Mouse (Mus musculus): ENCODE data around the gene Sugct. TPM values are rescaled to one million over a fixed set of nuclear protein-coding genes. Genes with fewer than 3 reads are reported as not detected.
"Not testable (repeated sequence)": the region's sequence is repeated elsewhere in the genome, so short reads cannot be mapped to it uniquely, and the experiment has no call there.

The Sugct gene
- polyA plus RNA-seq, 1 experiment = not detected

DNA sequence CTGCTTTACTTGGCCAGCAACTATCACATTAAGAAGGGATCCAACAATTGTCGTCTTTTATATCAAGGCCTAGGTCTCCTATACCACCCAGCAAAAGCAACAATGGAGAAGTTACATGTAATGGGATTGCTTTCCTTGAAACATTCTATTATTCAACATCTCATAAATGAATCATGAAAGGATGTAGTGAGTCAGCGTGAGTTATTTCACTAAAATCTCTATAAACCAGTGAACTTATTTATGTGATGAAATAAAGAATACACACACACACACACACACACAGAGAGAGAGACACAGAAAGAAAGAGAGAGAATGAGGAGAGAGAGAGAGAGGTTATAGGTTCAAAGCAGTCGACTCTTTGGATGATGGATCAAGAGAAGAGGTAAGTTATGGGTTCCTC lies 856.9 kb downstream of the Sugct start:
- Histone ChIP-seq H3K4me1 (ENCODE audit: control insufficient read depth) (no peaks in the 10 kb centered on the region), H3K4me3 (replicated peaks) (no peak overlapping the region), H3K36me3 (ENCODE audit: control insufficient read depth) (no peaks in the 10 kb centered on the region), H3K9me3 (ENCODE audit: control insufficient read depth, low read length) (no peaks in the 10 kb centered on the region), H3K27me3 (ENCODE audit: control insufficient read depth) (no peaks in the 10 kb centered on the region)
- TF ChIP-seq GATA1 (IDR thresholded peaks at IDR 0.05; ENCODE audit: low read length) (no peak), TAL1 (IDR thresholded peaks at IDR 0.05; ENCODE audit: low read length) (no peak)

DNA sequence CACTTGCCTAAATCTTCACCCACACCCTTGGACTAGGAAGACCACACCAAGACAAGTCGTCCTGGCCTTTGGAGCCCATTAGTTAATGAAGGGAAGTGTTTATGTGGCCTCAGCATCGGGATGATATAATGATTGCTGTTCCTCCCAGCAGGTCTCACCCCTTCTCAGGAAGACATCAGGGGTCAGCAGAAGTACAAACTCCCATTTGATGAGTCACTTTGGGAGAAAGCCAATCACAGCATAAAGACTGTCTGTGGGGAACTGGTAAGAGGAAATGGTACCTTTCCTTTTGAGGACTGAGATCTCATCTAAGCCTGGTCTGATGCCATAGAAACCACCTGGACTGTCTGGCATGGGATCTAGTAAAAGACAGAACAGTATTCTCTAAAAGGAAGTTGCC lies 860.2 kb downstream of the Sugct start:
- TF ChIP-seq TAL1 (IDR thresholded peaks at IDR 0.05; ENCODE audit: low read length) (no peak), GATA1 (IDR thresholded peaks at IDR 0.05; ENCODE audit: low read length) (no peak)
- Histone ChIP-seq H3K36me3 (ENCODE audit: control insufficient read depth) (no peaks in the 10 kb centered on the region), H3K4me3 (replicated peaks) (no peak overlapping the region), H3K27me3 (ENCODE audit: control insufficient read depth) (no peaks in the 10 kb centered on the region), H3K9me3 (ENCODE audit: control insufficient read depth, low read length) (no peaks in the 10 kb centered on the region), H3K4me1 (ENCODE audit: control insufficient read depth) (no peaks in the 10 kb centered on the region)

DNA sequence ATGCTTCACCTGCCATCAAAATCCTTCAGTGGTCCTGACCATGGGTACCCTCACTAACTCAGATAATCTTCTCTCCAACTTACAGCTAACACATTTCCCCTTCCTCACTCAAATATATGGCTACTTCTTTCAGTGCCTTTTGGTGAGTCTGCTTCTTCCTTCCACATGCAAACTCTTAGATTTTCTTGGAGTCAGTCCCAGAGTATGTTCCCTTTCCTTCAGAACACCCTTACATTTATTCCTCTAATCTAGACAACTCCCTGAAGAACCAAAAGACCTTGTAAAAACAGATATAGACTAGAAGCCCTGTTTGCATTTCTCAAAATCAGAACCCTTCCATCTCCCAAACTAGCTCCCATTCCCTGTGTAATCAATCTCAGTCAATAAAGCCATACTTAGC lies 862.3 kb downstream of the Sugct start:
- Histone ChIP-seq H3K36me3 (ENCODE audit: control insufficient read depth) (no peaks in the 10 kb centered on the region), H3K4me3 (replicated peaks) (no peak overlapping the region), H3K27me3 (ENCODE audit: control insufficient read depth) (no peaks in the 10 kb centered on the region), H3K4me1 (ENCODE audit: control insufficient read depth) (no peaks in the 10 kb centered on the region), H3K9me3 (ENCODE audit: control insufficient read depth, low read length) (no peaks in the 10 kb centered on the region)
- TF ChIP-seq GATA1 (IDR thresholded peaks at IDR 0.05; ENCODE audit: low read length) (no peak), TAL1 (IDR thresholded peaks at IDR 0.05; ENCODE audit: low read length) (no peak)

DNA sequence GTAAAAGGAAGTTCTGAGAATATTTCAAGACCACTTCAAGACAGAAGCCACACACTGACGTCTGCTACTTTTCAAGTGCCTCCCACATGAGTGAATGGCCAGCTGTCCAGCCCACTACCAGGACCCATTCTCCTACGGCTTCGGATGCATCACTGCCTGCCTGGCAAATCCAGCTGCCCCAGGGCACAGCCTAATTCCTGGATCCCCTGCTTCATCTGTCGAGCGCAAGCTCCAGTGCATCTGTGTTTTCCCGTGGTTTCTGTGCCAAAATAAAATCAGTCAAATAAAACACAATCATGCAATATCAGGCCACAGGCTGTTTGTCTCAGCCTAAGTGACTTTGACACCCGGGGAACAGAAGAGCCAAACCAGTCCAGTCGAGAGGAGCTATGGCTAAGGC lies 863.5 kb downstream of the Sugct start:
- Histone ChIP-seq H3K4me1 (ENCODE audit: control insufficient read depth) (no peaks in the 10 kb centered on the region), H3K27me3 (ENCODE audit: control insufficient read depth) (no peaks in the 10 kb centered on the region), H3K36me3 (ENCODE audit: control insufficient read depth) (no peaks in the 10 kb centered on the region), H3K9me3 (ENCODE audit: control insufficient read depth, low read length) (no peaks in the 10 kb centered on the region), H3K4me3 (replicated peaks) (no peak overlapping the region)
- TF ChIP-seq TAL1 (IDR thresholded peaks at IDR 0.05; ENCODE audit: low read length) (no peak), GATA1 (IDR thresholded peaks at IDR 0.05; ENCODE audit: low read length) (no peak)

DNA sequence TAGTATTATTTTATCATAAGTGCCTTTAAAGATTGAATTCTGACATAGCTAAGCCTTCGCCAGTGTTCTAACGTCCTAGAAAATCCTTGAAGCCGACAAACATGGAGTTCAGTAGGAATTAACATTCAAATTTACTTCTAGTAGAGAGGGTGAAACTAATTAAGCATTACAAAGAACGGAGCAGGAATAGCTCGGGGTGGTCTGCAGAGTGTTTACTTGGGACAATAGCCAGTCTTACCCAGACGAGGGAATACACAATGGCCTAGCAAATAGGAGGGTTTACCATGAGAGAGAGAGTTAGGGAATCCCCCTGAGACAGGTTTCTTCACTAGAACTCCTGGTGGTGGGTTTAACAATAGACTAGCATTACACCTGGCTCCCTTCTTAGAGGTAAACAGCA lies 865.1 kb downstream of the Sugct start:
- not testable (repeated sequence) for H3K27me3 ChIP-seq (ENCODE audit: control insufficient read depth); H3K9me3 ChIP-seq (ENCODE audit: control insufficient read depth, low read length); H3K4me1 ChIP-seq (ENCODE audit: control insufficient read depth); H3K36me3 ChIP-seq (ENCODE audit: control insufficient read depth); H3K4me3 ChIP-seq (replicated peaks)

DNA sequence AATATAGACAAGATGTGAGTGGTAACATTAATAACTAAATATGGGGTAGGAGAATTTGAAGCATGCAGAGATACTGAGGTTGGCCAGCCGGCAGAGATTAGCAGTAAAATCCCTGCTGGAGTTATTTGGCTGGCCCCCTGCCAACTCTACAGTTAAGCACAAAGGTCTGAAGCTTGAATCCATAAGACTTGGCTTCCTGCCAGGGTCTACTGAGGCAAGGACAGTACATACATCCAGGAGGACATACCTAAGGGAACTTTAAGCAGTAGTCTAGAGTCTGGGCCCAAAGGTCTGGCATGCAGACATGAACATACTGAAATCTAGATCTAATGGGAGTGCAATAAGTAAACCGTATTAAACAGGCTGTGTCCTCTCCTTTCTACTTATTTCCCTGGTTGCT lies 865.8 kb downstream of the Sugct start:
- Histone ChIP-seq H3K36me3 (ENCODE audit: control insufficient read depth) (no peaks in the 10 kb centered on the region), H3K9me3 (ENCODE audit: control insufficient read depth, low read length) (no peaks in the 10 kb centered on the region), H3K27me3 (ENCODE audit: control insufficient read depth) (no peaks in the 10 kb centered on the region), H3K4me3 (replicated peaks) (no peak overlapping the region), H3K4me1 (ENCODE audit: control insufficient read depth) (no peaks in the 10 kb centered on the region)
- TF ChIP-seq GATA1 (IDR thresholded peaks at IDR 0.05; ENCODE audit: low read length) (no peak), TAL1 (IDR thresholded peaks at IDR 0.05; ENCODE audit: low read length) (no peak)

DNA sequence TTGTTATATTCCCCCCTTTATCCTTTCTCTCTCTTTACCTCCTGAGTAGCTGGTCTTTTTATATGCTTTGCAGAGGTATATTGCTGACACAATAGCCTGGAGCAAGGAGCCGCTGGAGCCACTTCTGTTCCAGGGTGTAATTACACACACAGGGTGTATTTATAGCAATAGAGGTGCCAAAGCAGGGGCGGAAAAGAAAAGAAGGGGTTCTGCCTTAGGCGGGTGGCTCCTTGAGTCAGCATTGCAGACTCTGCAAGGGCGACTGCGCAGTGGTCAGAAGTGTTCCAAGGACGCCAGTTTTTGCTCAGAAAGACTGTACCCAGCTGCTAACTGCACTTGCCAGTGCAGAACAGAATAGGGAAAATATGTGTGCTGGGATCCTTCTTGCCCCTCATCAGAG lies 869.7 kb downstream of the Sugct start:
- Histone ChIP-seq H3K27me3 (ENCODE audit: control insufficient read depth) (no peaks in the 10 kb centered on the region), H3K4me3 (replicated peaks) (no peak overlapping the region), H3K4me1 (ENCODE audit: control insufficient read depth) (no peaks in the 10 kb centered on the region), H3K36me3 (ENCODE audit: control insufficient read depth) (no peaks in the 10 kb centered on the region), H3K9me3 (ENCODE audit: control insufficient read depth, low read length) (no peaks in the 10 kb centered on the region)
- TF ChIP-seq GATA1 (IDR thresholded peaks at IDR 0.05; ENCODE audit: low read length) (no peak), TAL1 (IDR thresholded peaks at IDR 0.05; ENCODE audit: low read length) (no peak)

DNA sequence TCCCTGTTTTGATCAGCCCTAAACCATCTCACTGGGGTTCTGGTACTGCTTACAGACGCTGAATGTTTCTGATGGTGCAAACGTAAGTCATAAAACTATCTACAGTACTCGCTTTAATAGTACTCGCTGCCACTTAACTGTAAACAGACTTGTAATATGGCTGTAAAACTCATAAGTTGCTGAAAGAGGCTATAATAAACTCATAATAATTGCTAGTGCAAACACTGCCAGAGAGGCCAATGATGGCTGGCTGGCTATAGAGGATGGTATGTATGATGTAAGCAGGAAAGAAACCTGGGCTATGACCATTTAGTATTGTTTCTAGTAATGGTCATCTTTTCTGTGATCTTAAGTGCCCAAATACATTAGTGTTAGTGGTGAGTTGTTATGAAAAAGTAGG lies 873.6 kb downstream of the Sugct start:
- Histone ChIP-seq H3K4me1 (ENCODE audit: control insufficient read depth) (no peaks in the 10 kb centered on the region), H3K4me3 (replicated peaks) (no peak overlapping the region), H3K27me3 (ENCODE audit: control insufficient read depth) (no peaks in the 10 kb centered on the region), H3K36me3 (ENCODE audit: control insufficient read depth) (no peaks in the 10 kb centered on the region), H3K9me3 (ENCODE audit: control insufficient read depth, low read length) (no peaks in the 10 kb centered on the region)
- TF ChIP-seq GATA1 (IDR thresholded peaks at IDR 0.05; ENCODE audit: low read length) (no peak), TAL1 (IDR thresholded peaks at IDR 0.05; ENCODE audit: low read length) (no peak)

DNA sequence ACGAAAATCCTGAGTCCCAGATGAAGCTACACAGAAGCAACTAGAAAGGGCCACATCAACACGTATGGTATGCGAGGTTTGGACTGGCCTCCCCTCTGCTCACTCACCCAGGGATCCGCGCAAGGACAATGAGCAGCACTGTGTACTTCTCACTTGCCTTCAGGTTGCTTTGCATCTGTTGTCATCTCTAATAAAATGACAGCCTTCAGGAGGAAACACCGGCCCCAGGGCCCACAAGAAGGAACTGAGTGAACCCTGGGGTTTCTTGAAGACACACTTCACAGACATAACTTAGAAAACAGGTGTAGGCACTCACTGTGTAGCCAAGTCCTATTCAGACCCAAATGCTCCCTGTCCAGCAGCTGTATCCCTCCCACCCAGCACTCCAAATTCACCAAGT lies 877.9 kb downstream of the Sugct start:
- no peak for TF ChIP-seq GATA1 (IDR thresholded peaks at IDR 0.05; ENCODE audit: low read length)
- no peak for TF ChIP-seq TAL1 (IDR thresholded peaks at IDR 0.05; ENCODE audit: low read length)
- no peaks in the 10 kb centered on the region for H3K36me3 ChIP-seq (ENCODE audit: control insufficient read depth)
- no peaks in the 10 kb centered on the region for H3K27me3 ChIP-seq (ENCODE audit: control insufficient read depth)
- no peak overlapping the region for H3K4me3 ChIP-seq (replicated peaks)
- no peaks in the 10 kb centered on the region for H3K4me1 ChIP-seq (ENCODE audit: control insufficient read depth)
- H3K9me3 ChIP-seq (ENCODE audit: control insufficient read depth, low read length) = no peaks in the 10 kb centered on the region

DNA sequence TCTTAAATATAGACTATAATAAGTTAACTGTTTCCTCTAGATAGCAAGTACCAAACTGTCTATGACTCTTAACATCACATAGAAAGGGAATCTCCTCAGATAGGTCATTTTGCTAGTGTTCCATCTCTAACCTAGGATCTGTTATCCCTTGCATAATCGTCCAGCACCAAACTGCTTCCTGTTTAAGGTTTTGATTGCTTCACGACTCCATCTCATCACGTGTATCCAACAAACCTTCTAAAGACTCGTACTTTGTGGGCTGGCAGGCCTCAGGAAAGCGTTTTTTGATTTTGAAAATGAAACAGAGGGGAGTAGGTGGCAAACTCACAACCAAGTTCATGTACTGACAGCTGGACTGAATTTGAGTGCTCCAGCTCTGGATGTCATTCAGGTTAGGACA lies 878.6 kb downstream of the Sugct start:
- TF ChIP-seq GATA1 (IDR thresholded peaks at IDR 0.05; ENCODE audit: low read length) = no peak
- TF ChIP-seq TAL1 (IDR thresholded peaks at IDR 0.05; ENCODE audit: low read length) = no peak
- Histone ChIP-seq H3K27me3 (ENCODE audit: control insufficient read depth) (no peaks in the 10 kb centered on the region), H3K36me3 (ENCODE audit: control insufficient read depth) (no peaks in the 10 kb centered on the region), H3K9me3 (ENCODE audit: control insufficient read depth, low read length) (no peaks in the 10 kb centered on the region), H3K4me1 (ENCODE audit: control insufficient read depth) (no peaks in the 10 kb centered on the region), H3K4me3 (replicated peaks) (no peak overlapping the region)
